Mouse (Mus musculus): ENCODE results near the gene Zfp467.

- TF ChIP-seq CTCF (IDR thresholded peaks at IDR 0.05; ENCODE audit: extremely low read depth, insufficient read depth, insufficient read length, insufficient replicate concordance) = no peak
- TF ChIP-seq POLR2A (IDR thresholded peaks at IDR 0.05; ENCODE audit: low read depth, low read length) = no peak
These were observed 36.9 kb upstream of the Zfp467 start for GRCm38 (mm10) chr6:48482501-48482900.
